Mouse (Mus musculus) liver, embryonic 15.5 days (tissue): ENCODE measurements around the gene Synj2bp. TPM values are rescaled to one million over a fixed set of nuclear protein-coding genes. Genes with fewer than 3 reads are reported as not detected.
"Not testable (repeated sequence)": the region's sequence is repeated elsewhere in the genome, so short reads cannot be mapped to it uniquely, and the experiment has no call there.

Source experiments
- ATAC-seq: fragments of 200-750 bp; cut with Nextera tagmentation; 2 replicates; pipeline ENCODE4 v1.8.0; 2017; ENCODE audit warnings: moderate number of reproducible peaks, mild to moderate bottlenecking, moderate library complexity; ENCODE audit not compliant: insufficient read depth
- H3K27ac ChIP-seq: fragments of 300-500 bp; sonication (generic); replicated peaks from 2 replicates; pipeline ENCODE4 v1.5.1; 2015; ENCODE audit warnings: mild to moderate bottlenecking, inconsistent platforms
- H3K27me3 ChIP-seq: fragments of 300-500 bp; sonication (generic); 2 replicates; pipeline ENCODE4 v1.6.1; 2015; ENCODE audit warnings: mild to moderate bottlenecking, inconsistent platforms
- H3K36me3 ChIP-seq: fragments of 300-500 bp; sonication (generic); replicated peaks from 2 replicates; pipeline ENCODE4 v1.6.1; 2015; ENCODE audit warnings: moderate library complexity, mild to moderate bottlenecking, inconsistent platforms
- H3K4me1 ChIP-seq: fragments of 300-500 bp; sonication (generic); replicated peaks from 2 replicates; pipeline ENCODE4 v1.6.1; 2015; ENCODE audit warnings: inconsistent platforms
- H3K4me2 ChIP-seq: fragments of 300-500 bp; sonication (generic); 2 replicates; pipeline ENCODE4 v1.6.1; 2015; ENCODE audit warnings: moderate library complexity, mild to moderate bottlenecking, inconsistent platforms
- H3K4me3 ChIP-seq: fragments of 300-500 bp; sonication (generic); replicated peaks from 2 replicates; pipeline ENCODE4 v1.5.1; 2015; ENCODE audit warnings: mild to moderate bottlenecking, inconsistent platforms
- H3K9ac ChIP-seq: fragments of 300-500 bp; sonication (generic); 2 replicates; pipeline ENCODE4 v1.6.1; 2015; ENCODE audit warnings: moderate library complexity, mild to moderate bottlenecking, inconsistent platforms
- H3K9me3 ChIP-seq: fragments of 300-500 bp; sonication (generic); replicated peaks from 2 replicates; pipeline ENCODE4 v1.6.1; 2016; ENCODE audit warnings: inconsistent platforms
- whole genome bisulfite sequencing: fragments of 180-500 bp; shearing (Covaris S2); methylation state at CpG from one replicate; pipeline ENCODE4 v1.1.7; 2015; ENCODE audit warnings: mixed read lengths; ENCODE audit not compliant: insufficient replicate concordance; 5-methylcytosine and 5-hydroxymethylcytosine counted together
- polyA plus RNA-seq: library from polyadenylated mRNA; unstranded; fragments of >200 nt; fragmentation: Nextera tagmentation; extraction: Ambion mirVana; gene quantifications from 2 replicates; pipeline ENCODE4 v1.2.1, GENCODE M21; 2015

Synj2bp gene
- 13.0 and 13.2 TPM in 2 replicates for polyA plus RNA-seq

DNA sequence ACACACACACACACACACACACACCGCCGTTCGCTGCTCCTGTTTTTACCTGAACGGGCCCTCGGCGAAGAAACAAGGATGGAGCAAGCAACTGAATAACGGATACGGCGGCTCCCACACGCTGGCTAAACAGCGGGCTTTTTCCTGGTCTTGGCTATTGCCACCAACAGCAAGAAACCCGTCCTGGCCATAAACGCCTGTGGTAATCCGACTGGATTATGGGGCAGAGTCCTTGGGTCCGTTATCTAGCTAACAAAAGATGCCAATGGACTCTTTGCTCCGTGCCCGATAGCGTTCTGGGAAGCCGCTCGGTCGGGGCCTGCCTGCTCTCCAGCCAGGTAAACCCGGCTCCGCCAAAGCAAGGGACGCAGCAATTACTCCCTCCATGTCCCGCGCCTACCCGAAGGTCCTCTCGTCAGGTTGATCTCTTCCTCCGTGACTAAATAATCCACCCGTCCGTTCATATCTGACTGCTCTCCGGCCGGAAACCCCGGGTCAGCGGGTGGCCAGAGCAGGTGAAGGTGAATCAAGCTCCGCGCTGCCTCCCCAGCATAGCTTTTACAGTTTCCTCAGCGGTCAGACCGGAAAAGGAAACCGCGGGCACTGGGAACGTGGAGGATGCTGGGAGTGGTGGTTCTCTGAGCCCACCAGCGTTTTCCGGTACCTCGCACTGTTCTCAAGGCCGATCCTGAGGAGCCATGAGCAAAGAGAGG is at the start of gene Synj2bp, which contains the start of gene Gm20498:
Synj2bp (minus strand) TSS at position 596 of the 713 bp plus-strand sequence.
Gm20498 (minus strand) TSS at position 590 of the 713 bp plus-strand sequence.
- Histone ChIP-seq H3K9ac (peak within 1 kb of the TSS; percentile 62), H3K4me3 (peak within 1 kb of the TSS; percentile 73), H3K4me1 (peaks cover 14% of the 10 kb centered on the region), H3K27me3 (no peaks in the 10 kb centered on the region), H3K36me3 (no peaks in the 10 kb centered on the region), H3K27ac (peak within 1 kb of the TSS; percentile 79), H3K9me3 (no peaks in the 10 kb centered on the region), H3K4me2 (peak within 1 kb of the TSS; percentile 75)
- peak; percentile 86 for ATAC-seq
- under 1% methylated on average over 46 of the region's 46 CpGs for WGBS

- no peak within 1 kb of the TSS for H3K9ac ChIP-seq
- H3K4me3 ChIP-seq = no peak within 1 kb of the TSS
- H3K27me3 ChIP-seq = no peaks in the 10 kb centered on the region
- no peak within 1 kb of the TSS for H3K4me2 ChIP-seq
- WGBS = 61% methylated on average over 1 of the region's 1 CpGs
- H3K36me3 ChIP-seq = peaks cover 19% of the 10 kb centered on the region
- no peak within 1 kb of the TSS for H3K27ac ChIP-seq
- no peak for ATAC-seq
- peaks cover 9% of the 10 kb centered on the region; the same call in 1 of the 2 replicates for H3K4me1 ChIP-seq
- H3K9me3 ChIP-seq = no peaks in the 10 kb centered on the region
Observed at GRCm38 (mm10) chr12:81568374-81568773, 35.7 kb upstream of the Synj2bp start, which contains the start of gene Adam21. Gene Adam21, minus strand, starts transcription at chr12:81568474.

DNA sequence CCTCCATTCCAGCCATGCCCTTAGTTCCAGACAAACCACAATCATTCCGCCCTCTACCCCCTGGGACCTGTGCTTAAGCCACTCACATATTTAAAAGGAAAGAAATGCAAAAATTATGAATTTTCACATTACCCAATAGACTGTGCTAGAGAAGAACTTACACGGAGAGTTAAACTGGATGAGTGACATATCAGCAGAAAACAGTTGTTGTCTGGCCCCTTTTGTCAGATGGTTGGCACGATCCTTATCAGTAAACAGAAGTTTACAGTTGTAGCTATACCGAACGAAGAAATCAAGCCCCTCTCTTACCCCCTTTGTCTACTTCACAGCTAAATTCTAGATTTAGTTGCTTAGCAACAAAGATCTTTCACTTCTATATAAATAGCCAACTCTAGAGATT is 35.2 kb upstream of the Synj2bp start:
- 30% methylated on average over 5 of the region's 5 CpGs for WGBS
- Histone ChIP-seq H3K4me2 (no peak overlapping the region), H3K9ac (no peak overlapping the region)

DNA sequence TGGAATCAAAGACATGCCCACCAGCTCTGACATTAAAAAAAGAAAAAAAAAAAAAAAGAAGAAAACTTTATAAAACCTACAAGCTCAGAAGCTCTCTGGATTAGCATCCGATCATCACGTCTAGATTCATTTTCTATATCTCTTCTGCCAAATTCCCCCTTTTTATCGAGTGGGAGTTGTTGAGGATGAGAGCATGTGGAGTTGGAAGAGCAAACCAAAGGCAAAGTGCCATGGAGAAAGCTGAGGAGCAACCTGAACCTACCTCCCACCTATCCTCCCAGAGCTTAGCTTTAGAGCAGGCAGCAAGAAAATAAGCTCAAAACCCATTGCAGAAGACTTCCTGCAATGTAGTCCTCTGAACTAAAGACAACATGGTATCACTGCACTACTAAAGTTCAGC is 31.5 kb upstream of the Synj2bp start:
- Histone ChIP-seq H3K27me3 (no peaks in the 10 kb centered on the region), H3K27ac (no peak overlapping the region), H3K4me3 (no peak overlapping the region), H3K9ac (no peak overlapping the region), H3K9me3 (no peaks in the 10 kb centered on the region), H3K4me2 (no peak overlapping the region), H3K36me3 (no peaks in the 10 kb centered on the region), H3K4me1 (peaks cover 9% of the 10 kb centered on the region; the same call in 1 of the 2 replicates)
- 77% methylated on average over 3 of the region's 3 CpGs for WGBS
- ATAC-seq = no peak

More for the DNA sequence above, 35.2 kb upstream of the Synj2bp start:
- no peak for ATAC-seq
- H3K27me3 ChIP-seq = no peaks in the 10 kb centered on the region
- no peak overlapping the region for H3K4me3 ChIP-seq
- H3K36me3 ChIP-seq = peaks cover 15% of the 10 kb centered on the region
- no peaks in the 10 kb centered on the region for H3K9me3 ChIP-seq
- no peak overlapping the region for H3K27ac ChIP-seq
- H3K4me1 ChIP-seq = peaks cover 9% of the 10 kb centered on the region; the same call in 1 of the 2 replicates

DNA sequence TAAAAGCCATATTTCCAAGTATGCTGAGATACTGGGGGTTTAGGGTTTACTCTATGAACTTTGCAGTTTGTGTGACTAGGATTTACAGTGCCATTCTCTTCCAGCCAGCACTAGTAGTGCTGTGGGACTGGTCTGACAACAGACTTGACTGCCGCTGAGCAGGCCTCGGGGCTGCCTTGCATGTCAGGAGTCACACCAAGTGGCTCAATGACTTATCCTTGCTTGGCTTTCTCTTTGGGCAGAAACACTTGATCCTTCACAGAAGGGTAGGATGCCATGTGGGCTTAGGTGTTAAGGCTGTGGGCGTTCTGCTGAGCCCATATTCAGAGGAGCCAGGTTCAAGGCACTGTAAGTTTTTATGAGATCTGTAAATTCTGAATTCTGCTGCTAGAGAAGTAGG is 16.6 kb upstream of the Synj2bp start:
- no peak overlapping the region for H3K4me2 ChIP-seq
- WGBS = 61% methylated on average over 3 of the region's 3 CpGs
- H3K9me3 ChIP-seq = no peaks in the 10 kb centered on the region
- no peak overlapping the region for H3K9ac ChIP-seq
- H3K36me3 ChIP-seq = no peaks in the 10 kb centered on the region
- no peak overlapping the region for H3K4me3 ChIP-seq
- no peak for ATAC-seq
- H3K27ac ChIP-seq = no peak overlapping the region
- H3K4me1 ChIP-seq = no peaks in the 10 kb centered on the region
- no peaks in the 10 kb centered on the region for H3K27me3 ChIP-seq

- Histone ChIP-seq H3K27ac (no peak overlapping the region), H3K4me2 (no peak overlapping the region), H3K4me1 (no peaks in the 10 kb centered on the region), H3K4me3 (no peak overlapping the region), H3K9ac (no peak overlapping the region), H3K27me3 (no peaks in the 10 kb centered on the region), H3K9me3 (no peaks in the 10 kb centered on the region), H3K36me3 (no peaks in the 10 kb centered on the region)
- ATAC-seq = no peak
- WGBS = 18% methylated on average over 4 of the region's 4 CpGs
Observed at GRCm38 (mm10) chr12:81547163-81547562, 14.5 kb upstream of the Synj2bp start.

DNA sequence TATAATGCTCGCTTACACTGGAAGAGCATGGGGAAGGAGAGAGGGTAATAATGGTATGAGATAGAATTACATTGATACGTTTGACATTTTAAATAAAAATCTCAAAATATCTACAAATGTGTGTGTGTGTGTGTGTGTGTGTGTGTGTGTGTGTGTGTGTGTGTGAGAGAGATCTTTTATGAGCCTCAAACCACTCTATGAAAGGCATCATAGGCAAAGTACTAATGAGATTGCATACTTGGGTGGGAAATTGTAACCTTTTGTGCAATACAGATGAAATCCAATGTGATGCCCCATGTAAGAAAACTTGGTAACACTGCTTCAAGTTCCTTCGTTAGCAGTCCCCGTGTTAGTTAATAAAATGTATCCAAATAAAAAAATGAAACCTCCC is 313 bp upstream of the Synj2bp start:
- Histone ChIP-seq H3K9me3 (no peaks in the 10 kb centered on the region), H3K27me3 (no peaks in the 10 kb centered on the region), H3K4me3 (peak overlapping the region; percentile 73), H3K36me3 (no peaks in the 10 kb centered on the region), H3K9ac (peak overlapping the region; percentile 62), H3K4me2 (peak overlapping the region; percentile 75), H3K27ac (peak overlapping the region; percentile 79), H3K4me1 (peaks cover 14% of the 10 kb centered on the region)
- ATAC-seq = no peak
- 25% methylated on average over 4 of the region's 4 CpGs for WGBS

DNA sequence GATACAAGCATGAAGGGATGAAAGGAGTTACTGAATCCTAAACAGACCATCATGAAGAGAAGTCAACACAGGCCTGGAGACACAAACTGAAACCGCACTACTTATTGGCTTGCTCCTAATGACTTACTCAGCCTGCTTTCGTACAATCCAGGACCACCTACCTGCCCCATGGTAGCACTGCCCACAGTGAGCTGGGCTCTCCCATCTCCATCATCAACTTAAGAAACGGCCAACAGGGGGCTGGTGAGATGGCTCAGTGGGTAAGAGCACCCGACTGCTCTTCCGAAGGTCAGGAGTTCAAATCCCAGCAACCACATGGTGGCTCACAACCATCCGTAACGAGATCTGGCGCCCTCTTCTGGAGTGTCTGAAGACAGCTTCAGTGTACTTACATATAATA is 2.1 kb downstream of the Synj2bp start:
- peaks cover 14% of the 10 kb centered on the region for H3K4me1 ChIP-seq
- not testable (repeated sequence) for H3K27me3 ChIP-seq, H3K4me2 ChIP-seq, H3K9me3 ChIP-seq, H3K36me3 ChIP-seq, H3K9ac ChIP-seq, H3K4me3 ChIP-seq, ATAC-seq, H3K27ac ChIP-seq
- 62% methylated on average over 8 of the region's 8 CpGs for WGBS

DNA sequence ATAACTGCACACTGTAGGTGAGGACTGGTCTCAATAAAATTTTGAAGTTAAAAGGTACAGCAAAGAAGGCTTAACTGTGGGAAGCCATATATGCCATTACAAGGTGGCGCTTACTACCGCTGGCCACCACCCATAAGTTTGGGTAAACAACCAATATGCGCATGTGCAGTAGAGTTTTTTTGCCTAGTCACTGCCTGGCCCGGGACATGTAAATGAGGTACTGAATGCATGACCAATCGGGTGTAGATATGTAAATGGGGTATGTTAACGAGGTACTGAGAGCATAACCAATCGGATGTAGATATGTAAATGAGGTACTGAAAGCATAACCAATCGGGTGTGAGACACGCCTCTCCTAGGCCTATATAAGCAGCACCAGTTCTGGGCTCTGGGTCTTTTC is 35.8 kb downstream of the Synj2bp start:
- H3K27me3 ChIP-seq, ATAC-seq: not testable (repeated sequence)
- 86% methylated on average over 9 of the region's 9 CpGs for WGBS

GRCm38 (mm10) chr12:81490491-81490890 is 42.2 kb downstream of the Synj2bp start:
- no peak for ATAC-seq
- H3K9me3 ChIP-seq = no peaks in the 10 kb centered on the region

More for the DNA sequence above, 35.8 kb downstream of the Synj2bp start:
- not testable (repeated sequence) for H3K4me1 ChIP-seq, H3K27ac ChIP-seq, H3K4me2 ChIP-seq, H3K9me3 ChIP-seq, H3K4me3 ChIP-seq, H3K9ac ChIP-seq
- peaks cover 10% of the 10 kb centered on the region; the same call in 1 of the 2 replicates for H3K36me3 ChIP-seq

DNA sequence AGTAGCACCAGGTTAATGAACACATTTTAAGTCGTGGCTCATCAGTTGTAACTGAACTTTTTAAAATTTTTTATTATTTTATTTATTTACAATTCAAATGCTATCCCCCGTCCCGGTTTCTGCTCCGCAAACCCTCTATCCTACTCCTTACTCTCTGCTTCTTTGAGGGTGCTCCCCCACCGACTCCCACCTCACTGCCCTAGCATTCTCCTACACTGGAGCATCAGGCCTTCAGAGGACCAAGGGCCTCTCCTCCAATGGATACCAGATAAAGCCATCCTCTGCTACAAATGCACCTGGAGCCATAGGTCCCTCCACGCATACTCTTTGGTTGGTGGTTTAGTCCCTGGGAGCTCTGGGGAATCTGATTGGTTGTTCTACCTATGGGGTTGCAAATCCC is 47.4 kb downstream of the Synj2bp start:
- Histone ChIP-seq H3K9me3 (no peaks in the 10 kb centered on the region), H3K4me3 (peak overlapping the region; percentile 78), H3K4me1 (peaks cover 17% of the 10 kb centered on the region), H3K4me2 (peak overlapping the region; percentile 79), H3K27ac (peak overlapping the region; percentile 96), H3K27me3 (no peaks in the 10 kb centered on the region), H3K36me3 (no peaks in the 10 kb centered on the region), H3K9ac (peak overlapping the region; percentile 68; the same call in 1 of the 2 replicates)
- no peak for ATAC-seq
- WGBS = 45% methylated on average over 6 of the region's 6 CpGs

More at GRCm38 (mm10) chr12:81490491-81490890, 42.2 kb downstream of the Synj2bp start:
- no peaks in the 10 kb centered on the region for H3K27me3 ChIP-seq
- no peak overlapping the region for H3K4me3 ChIP-seq
- no peaks in the 10 kb centered on the region for H3K36me3 ChIP-seq
- no peak overlapping the region for H3K4me2 ChIP-seq
- no peak overlapping the region for H3K9ac ChIP-seq
- peaks cover 3% of the 10 kb centered on the region; the same call in 1 of the 2 replicates for H3K4me1 ChIP-seq
- WGBS = 78% methylated on average over 5 of the region's 5 CpGs
- H3K27ac ChIP-seq = no peak overlapping the region
